Mouse (Mus musculus) intestine, embryonic 14.5 days (tissue): Measurements from ENCODE around the gene Plagl2. TPM values are rescaled to one million over a fixed set of nuclear protein-coding genes. Genes with fewer than 3 reads are reported as not detected.
A peak's percentile ranks its signal among the peaks of the same experiment; 100 is the strongest.
"Not testable (repeated sequence)": the region's sequence is repeated elsewhere in the genome, so short reads cannot be mapped to it uniquely, and the experiment has no call there.

Source experiments
- ATAC-seq: fragments of 200-750 bp; cut with Nextera tagmentation; replicated peaks from 2 replicates; pipeline ENCODE4 v1.8.0; 2017; ENCODE audit warnings: low read depth, moderate number of reproducible peaks, moderate TSS enrichment, moderate library complexity; ENCODE audit not compliant: low FRiP score, low TSS enrichment
- DNase-seq: peaks from one replicate; pipeline ENCODE4 v3.0.0-alpha.2; 2018; ENCODE audit warnings: low spot score
- H3K27ac ChIP-seq: fragments of 300-500 bp; sonication (generic); 2 replicates; pipeline ENCODE4 v1.5.1; 2014; ENCODE audit warnings: low read depth, mild to moderate bottlenecking, control low read depth
- H3K27me3 ChIP-seq: fragments of 300-500 bp; sonication (generic); replicated peaks from 2 replicates; pipeline ENCODE4 v1.6.1; 2014; ENCODE audit warnings: low read length, control low read depth; ENCODE audit not compliant: control insufficient read depth, insufficient read depth
- H3K36me3 ChIP-seq: fragments of 300-500 bp; sonication (generic); 2 replicates; pipeline ENCODE4 v1.6.1; 2014; ENCODE audit warnings: low read length, control low read depth; ENCODE audit not compliant: control insufficient read depth, insufficient read depth
- H3K4me1 ChIP-seq: fragments of 300-500 bp; sonication (generic); replicated peaks from 2 replicates; pipeline ENCODE4 v1.6.1; 2014; ENCODE audit warnings: low read length, control low read depth, mixed read lengths; ENCODE audit not compliant: control insufficient read depth, insufficient read depth
- H3K4me2 ChIP-seq: fragments of 300-500 bp; sonication (generic); 2 replicates; pipeline ENCODE4 v1.6.1; 2014; ENCODE audit warnings: low read length
- H3K4me3 ChIP-seq: fragments of 300-500 bp; sonication (generic); 2 replicates; pipeline ENCODE4 v1.5.1; 2014; ENCODE audit warnings: low read depth, low read length, control low read depth, mixed read lengths
- H3K9ac ChIP-seq: fragments of 300-500 bp; sonication (generic); 2 replicates; pipeline ENCODE4 v1.6.1; 2014; ENCODE audit warnings: mild to moderate bottlenecking, low read length
- H3K9me3 ChIP-seq: fragments of 300-500 bp; sonication (generic); 2 replicates; pipeline ENCODE4 v1.6.1; 2016; ENCODE audit warnings: low read length, control low read depth; ENCODE audit not compliant: control insufficient read depth
- WGBS: fragments of 180-500 bp; shearing (Covaris S2); extraction: QIAGEN DNeasy Blood & Tissue Kit; methylation state at CpG from one replicate; pipeline ENCODE4 v1.1.7; 2014; 5-methylcytosine and 5-hydroxymethylcytosine counted together
- polyA plus RNA-seq: library from polyadenylated mRNA; unstranded; fragments of >200 nt; fragmentation: Nextera tagmentation; extraction: Ambion mirVana; gene quantifications from 2 replicates; pipeline ENCODE4 v1.2.1, GENCODE M21; 2014

The Plagl2 gene
- polyA plus RNA-seq = 45.1 and 49.2 TPM in 2 replicates

DNA sequence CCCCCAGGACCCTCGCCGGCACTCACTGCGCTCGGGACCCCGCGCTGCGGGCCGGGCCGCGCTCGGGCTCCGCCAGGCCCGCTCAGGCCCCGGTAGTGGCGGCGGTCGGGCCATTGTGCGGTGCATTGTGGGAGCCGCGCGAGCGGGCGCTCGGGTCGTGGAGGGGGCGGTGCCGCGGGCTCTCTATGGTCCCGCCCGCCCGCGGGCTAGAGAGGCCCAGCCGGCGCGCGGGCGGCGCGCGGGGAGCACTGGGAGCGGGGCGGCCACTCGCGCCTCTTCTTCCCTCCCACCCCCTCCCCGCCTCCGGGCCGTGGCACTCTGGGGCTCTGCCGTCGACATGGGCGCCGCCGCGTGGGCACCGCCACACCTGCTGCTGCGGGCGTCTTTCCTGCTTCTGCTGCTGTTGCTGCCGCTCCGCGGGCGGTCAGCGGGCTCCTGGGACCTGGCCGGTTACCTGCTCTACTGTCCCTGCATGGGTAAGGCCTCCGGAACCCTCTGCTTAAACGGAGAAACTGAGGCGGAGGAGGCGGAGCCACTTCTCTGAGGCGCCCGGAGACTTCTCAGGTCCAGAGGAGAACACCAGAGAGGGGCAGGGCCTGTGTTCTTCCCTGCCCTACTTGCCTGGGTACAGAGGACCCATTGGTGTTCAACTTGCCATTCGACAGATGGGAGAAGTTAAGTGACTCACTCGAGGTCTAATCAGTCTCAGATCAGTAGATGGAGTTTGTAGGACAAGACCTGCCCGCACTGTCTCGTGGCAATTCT lies at the start of gene Plagl2, which contains the start of gene Pofut1:
TSS of gene Plagl2 (minus strand) at position 177 of the 765 bp plus-strand sequence.
TSS of gene Pofut1 (plus strand) at position 284 of the 765 bp plus-strand sequence.
- H3K9ac ChIP-seq = peak within 1 kb of the TSS; percentile 96
- no peaks in the 10 kb centered on the region for H3K9me3 ChIP-seq
- ATAC-seq (peak; percentile 96), DNase-seq (peak; percentile 89)
- H3K4me1 ChIP-seq = peaks cover 32% of the 10 kb centered on the region
- peaks cover 36% of the 10 kb centered on the region for H3K36me3 ChIP-seq
- WGBS = under 1% methylated on average over 46 of the region's 72 CpGs
- peak within 1 kb of the TSS; percentile 94 for H3K27ac ChIP-seq
- H3K4me2 ChIP-seq = peak within 1 kb of the TSS; percentile 81
- H3K4me3 ChIP-seq = peak within 1 kb of the TSS; percentile 91
- H3K27me3 ChIP-seq = no peaks in the 10 kb centered on the region

DNA sequence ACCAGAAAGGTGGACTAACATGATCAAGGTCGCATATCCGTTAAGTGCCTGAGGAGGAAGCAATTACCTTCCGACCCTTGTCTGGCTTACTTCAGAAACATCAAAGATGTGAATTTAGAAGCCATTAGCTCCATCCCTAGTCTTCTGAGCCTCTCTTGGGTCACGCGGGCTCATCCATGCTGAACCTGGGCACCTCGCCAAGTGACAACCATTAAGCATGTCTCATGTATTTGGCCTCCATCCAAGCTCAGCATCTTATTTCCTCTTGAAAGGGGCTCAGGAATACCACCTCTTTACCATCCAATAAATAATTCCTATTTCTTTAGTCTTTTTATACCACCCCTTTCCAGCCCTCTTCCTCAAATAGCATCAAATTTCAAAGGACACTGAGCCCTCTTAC lies 46.6 kb upstream of the Plagl2 start:
- Histone ChIP-seq H3K27ac (no peak overlapping the region), H3K36me3 (no peaks in the 10 kb centered on the region), H3K27me3 (no peaks in the 10 kb centered on the region), H3K4me1 (peaks cover 19% of the 10 kb centered on the region), H3K4me3 (no peak overlapping the region), H3K9ac (no peak overlapping the region), H3K9me3 (no peaks in the 10 kb centered on the region), H3K4me2 (no peak overlapping the region)
- 21% methylated on average over 6 of the region's 6 CpGs for WGBS
- DNase-seq (peak; percentile 64), ATAC-seq (no peak)

- Histone ChIP-seq H3K4me1 (peaks cover 7% of the 10 kb centered on the region; the same call in 1 of the 2 replicates), H3K36me3 (no peaks in the 10 kb centered on the region), H3K9me3 (no peaks in the 10 kb centered on the region), H3K4me3 (no peak overlapping the region), H3K27ac (no peak overlapping the region), H3K27me3 (no peaks in the 10 kb centered on the region), H3K9ac (no peak overlapping the region), H3K4me2 (no peak overlapping the region)
- ATAC-seq (no peak), DNase-seq (no peak)
- WGBS = 92% methylated on average over 4 of the region's 4 CpGs
These were observed 45.3 kb upstream of the Plagl2 start for GRCm38 (mm10) chr2:153286524-153286923.

- no peak for ATAC-seq
- Histone ChIP-seq H3K27me3 (no peaks in the 10 kb centered on the region), H3K36me3 (no peaks in the 10 kb centered on the region), H3K4me3 (no peak overlapping the region), H3K9ac (no peak overlapping the region), H3K27ac (no peak overlapping the region), H3K4me1 (peaks cover 5% of the 10 kb centered on the region; the same call in 1 of the 2 replicates), H3K9me3 (no peaks in the 10 kb centered on the region), H3K4me2 (no peak overlapping the region)
- WGBS = 87% methylated on average over 6 of the region's 6 CpGs
- no peak for DNase-seq
These were observed 42.7 kb upstream of the Plagl2 start for GRCm38 (mm10) chr2:153283919-153284318.

GRCm38 (mm10) chr2:153278357-153278756 lies 37.1 kb upstream of the Plagl2 start:
- Histone ChIP-seq H3K4me1 (0 out of 2 replicates have a peak, but pooled peaks cover 4% of the 10 kb centered on the region), H3K27ac (no peak overlapping the region), H3K9ac (no peak overlapping the region), H3K4me3 (no peak overlapping the region), H3K27me3 (no peaks in the 10 kb centered on the region), H3K4me2 (no peak overlapping the region), H3K9me3 (no peaks in the 10 kb centered on the region), H3K36me3 (no peaks in the 10 kb centered on the region)
- 86% methylated on average over 5 of the region's 5 CpGs for WGBS
- ATAC-seq (no peak), DNase-seq (no peak)

GRCm38 (mm10) chr2:153276846-153277245 lies 35.6 kb upstream of the Plagl2 start:
- not testable (repeated sequence) for H3K4me1 ChIP-seq, H3K4me2 ChIP-seq, H3K27me3 ChIP-seq, H3K9ac ChIP-seq, H3K9me3 ChIP-seq, DNase-seq, H3K36me3 ChIP-seq, H3K4me3 ChIP-seq, H3K27ac ChIP-seq, ATAC-seq
- 93% methylated on average over 5 of the region's 5 CpGs for WGBS

- WGBS = 88% methylated on average over 7 of the region's 8 CpGs
- H3K36me3 ChIP-seq = no peaks in the 10 kb centered on the region
- no peak overlapping the region for H3K9ac ChIP-seq
- no peak overlapping the region for H3K4me3 ChIP-seq
- no peak for ATAC-seq
- 0 out of 2 replicates have a peak, but pooled peaks cover 4% of the 10 kb centered on the region for H3K4me1 ChIP-seq
- no peak overlapping the region for H3K27ac ChIP-seq
- no peaks in the 10 kb centered on the region for H3K27me3 ChIP-seq
- no peaks in the 10 kb centered on the region for H3K9me3 ChIP-seq
- no peak overlapping the region for H3K4me2 ChIP-seq
- DNase-seq = no peak
These were observed 35.2 kb upstream of the Plagl2 start for GRCm38 (mm10) chr2:153276440-153276839.

DNA sequence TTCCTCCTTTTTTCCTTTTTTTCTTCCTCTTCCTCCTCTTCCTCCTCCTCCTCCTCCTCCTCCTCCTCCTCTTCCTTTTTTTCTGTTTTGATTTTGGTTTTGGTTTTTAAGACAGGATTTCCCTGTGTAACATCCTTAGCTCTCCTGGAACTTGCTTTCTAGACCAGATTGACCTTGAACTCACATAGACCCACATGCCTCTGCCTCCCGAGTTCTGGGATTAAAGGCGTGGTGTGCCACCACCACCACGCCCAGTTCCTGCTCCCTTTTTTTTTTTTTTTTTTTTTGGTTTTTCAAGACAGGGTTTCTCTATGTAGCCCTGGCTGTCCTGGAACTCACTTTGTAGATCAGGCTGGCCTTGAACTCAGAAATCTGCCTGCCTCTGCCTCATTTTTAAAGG lies 34.4 kb upstream of the Plagl2 start:
- H3K36me3 ChIP-seq, H3K4me2 ChIP-seq, DNase-seq, H3K27ac ChIP-seq, H3K4me1 ChIP-seq, H3K9me3 ChIP-seq, H3K4me3 ChIP-seq, H3K27me3 ChIP-seq, H3K9ac ChIP-seq, ATAC-seq: not testable (repeated sequence)
- 88% methylated on average over 3 of the region's 3 CpGs for WGBS

- DNase-seq (no peak), ATAC-seq (no peak)
- H3K4me1 ChIP-seq = peaks cover 7% of the 10 kb centered on the region; the same call in 1 of the 2 replicates
- H3K27ac ChIP-seq = no peak overlapping the region
- H3K27me3 ChIP-seq = no peaks in the 10 kb centered on the region
- no peak overlapping the region for H3K9ac ChIP-seq
- no peak overlapping the region for H3K4me3 ChIP-seq
- H3K9me3 ChIP-seq = no peaks in the 10 kb centered on the region
- H3K36me3 ChIP-seq = no peaks in the 10 kb centered on the region
- WGBS = 65% methylated on average over 6 of the region's 6 CpGs
- H3K4me2 ChIP-seq = no peak overlapping the region
These were observed 33.7 kb upstream of the Plagl2 start for GRCm38 (mm10) chr2:153274919-153275247.
